ENCODE assay signal across 15 mouse cellular contexts in genomic region chr12:75827751-75828150, GRCm38 (mm10). TPM values are rescaled to one million over a fixed set of nuclear protein-coding genes. Genes with fewer than 3 reads are reported as not detected.
A peak's percentile ranks its signal among the peaks of the same experiment; 100 is the strongest.
DNase-seq lines count a peak whose midpoint lies in the region; ATAC-seq lines count a peak whose summit lies in the region.
"Had no signal": no experiment of that assay in that cellular context is flagged by ENCODE, and none has a peak within 500 bp of the region (broad histone marks: within the 10 kb centered on the region; RNA-seq: fewer than 3 reads in every experiment).

No protein-coding gene starts in this region.

- no peaks in the 10 kb centered on the region for H3K27me3 ChIP-seq in heart, embryonic 13.5 days (replicated peaks)
- no peaks in the 10 kb centered on the region for H3K27me3 ChIP-seq in limb, embryonic 13.5 days
- H3K27me3 ChIP-seq in forebrain, embryonic 15.5 days: no peaks in the 10 kb centered on the region
- H3K27me3 ChIP-seq: CH12.LX; heart, embryonic 15.5 days; hindbrain, embryonic 15.5 days had no signal

- 0 out of 2 replicates have a peak overlapping the region, but pooled peaks have one; percentile 32 for H3K27ac ChIP-seq in heart, embryonic 13.5 days (replicated peaks)
- no peak overlapping the region for H3K27ac ChIP-seq in limb, embryonic 13.5 days
- no peak overlapping the region for H3K27ac ChIP-seq in forebrain, embryonic 15.5 days (replicated peaks)
- H3K27ac ChIP-seq: heart, embryonic 15.5 days; hindbrain, embryonic 15.5 days; left cerebral cortex, adult 2 months; liver, embryonic 14.5 days had no signal

- H3K4me1 ChIP-seq in heart, embryonic 13.5 days: peaks cover 60% of the 10 kb centered on the region
- H3K4me1 ChIP-seq in limb, embryonic 13.5 days: peaks cover 46% of the 10 kb centered on the region
- H3K4me1 ChIP-seq in forebrain, embryonic 15.5 days: peaks cover 10% of the 10 kb centered on the region
- H3K4me1 ChIP-seq: hindbrain, embryonic 15.5 days had no signal

- no peaks in the 10 kb centered on the region for H3K9me3 ChIP-seq in heart, embryonic 13.5 days
- H3K9me3 ChIP-seq in limb, embryonic 13.5 days: no peaks in the 10 kb centered on the region
- H3K9me3 ChIP-seq in forebrain, embryonic 15.5 days: no peaks in the 10 kb centered on the region
- H3K9me3 ChIP-seq: heart, embryonic 15.5 days; hindbrain, embryonic 15.5 days had no signal

- H3K4me2 ChIP-seq in heart, embryonic 13.5 days: no peak overlapping the region
- H3K4me2 ChIP-seq in limb, embryonic 13.5 days (replicated peaks): peak overlapping the region; percentile 40
- no peak overlapping the region for H3K4me2 ChIP-seq in forebrain, embryonic 15.5 days (replicated peaks)
- H3K4me2 ChIP-seq: heart, embryonic 15.5 days; hindbrain, embryonic 15.5 days had no signal

- WGBS in heart, embryonic 13.5 days: 64% methylated on average over 15 of the region's 15 CpGs
- WGBS in limb, embryonic 13.5 days: 56% methylated on average over 15 of the region's 15 CpGs
- WGBS in forebrain, embryonic 15.5 days: 86% methylated on average over 15 of the region's 15 CpGs

- peaks cover 5% of the 10 kb centered on the region; the same call in 1 of the 2 replicates for H3K36me3 ChIP-seq in heart, embryonic 13.5 days
- H3K36me3 ChIP-seq in limb, embryonic 13.5 days: no peaks in the 10 kb centered on the region
- no peaks in the 10 kb centered on the region for H3K36me3 ChIP-seq in forebrain, embryonic 15.5 days
- H3K36me3 ChIP-seq: heart, embryonic 15.5 days; hindbrain, embryonic 15.5 days had no signal

- peak overlapping the region; percentile 29; the same call in 1 of the 2 replicates for H3K9ac ChIP-seq in heart, embryonic 13.5 days
- no peak overlapping the region for H3K9ac ChIP-seq in limb, embryonic 13.5 days
- H3K9ac ChIP-seq in forebrain, embryonic 15.5 days (replicated peaks): no peak overlapping the region
- H3K9ac ChIP-seq: heart, embryonic 15.5 days; hindbrain, embryonic 15.5 days; liver, embryonic 14.5 days had no signal

- intact Hi-C loops in heart, postnatal 10 days (cut with DNase I): no loop called here
- intact Hi-C loops in gastrocnemius, postnatal 14 days (cut with DNase I; ENCODE audit: low total_unique reads): no loop called here

- ATAC-seq in heart, embryonic 13.5 days (ENCODE audit: extremely low read depth, insufficient number of reproducible peaks, low FRiP score, low TSS enrichment): no peak
- no peak for ATAC-seq in limb, embryonic 13.5 days (ENCODE audit: low FRiP score, low read depth)
- no peak for ATAC-seq in forebrain, embryonic 15.5 days (replicated peaks)

- H3K4me3 ChIP-seq in heart, embryonic 13.5 days: no peak overlapping the region
- H3K4me3 ChIP-seq in limb, embryonic 13.5 days: no peak overlapping the region
- no peak overlapping the region for H3K4me3 ChIP-seq in forebrain, embryonic 15.5 days
- H3K4me3 ChIP-seq: heart, embryonic 15.5 days; hindbrain, embryonic 15.5 days; left cerebral cortex, adult 2 months had no signal

- DNase-seq in heart, postnatal 10 days: no peak
- peak; percentile 23 for DNase-seq in 3T3-L1 (ENCODE audit: low read depth, low spot score)
- peak; percentile 52 for DNase-seq in adrenal gland, adult 8-10 months
- no peak for DNase-seq in spleen, postnatal 14 days (ENCODE audit: low spot score in 2 of 2)
- no peak for DNase-seq in gastrocnemius, postnatal 14 days
- DNase-seq: kidney, postnatal 4 days; thymus, adult 18-20 months had no signal

RNA-seq across cellular contexts. Expression of gene Syne2, which starts 9.8 kb away (rescaled TPM):
- polyA plus RNA-seq in heart, embryonic 13.5 days (2015; fragmentation: Nextera tagmentation; extraction: Ambion mirVana): 45.3 and 49.6 TPM in 2 replicates
- 10 to 100 TPM; 55.8 to 59.1 TPM for total RNA-seq in heart, postnatal 10 days (2021)
- 10 to 100 TPM; 44.7 to 90.5 (median 59.6) TPM for total RNA-seq in adrenal gland, adult 8-10 months (2022)
- 71.4 and 75.9 TPM in 2 replicates for polyA plus RNA-seq in limb, embryonic 13.5 days (2015; fragmentation: Nextera tagmentation; extraction: Ambion mirVana)
- 116 and 117 TPM in 2 replicates for polyA plus RNA-seq in forebrain, embryonic 15.5 days (2015; fragmentation: Nextera tagmentation; extraction: Ambion mirVana)
- total RNA-seq in gastrocnemius, postnatal 14 days (2021): 10 to 100 TPM; 18.3 to 20.9 TPM

Comparison
In these comparisons a context has a peak if more than half of its experiments do, and no peak if none do; other contexts are left out.
1. DNase-seq: peak in 3T3-L1 (single experiment) and adrenal gland, adult 8-10 months (single experiment); none in heart, postnatal 10 days (0 of 2), spleen, postnatal 14 days (0 of 2) and gastrocnemius, postnatal 14 days (single experiment).